Mouse (Mus musculus) neural tube, embryonic 11.5 days (tissue): ENCODE data around the gene Cyp2d40. TPM values are rescaled to one million over a fixed set of nuclear protein-coding genes. Genes with fewer than 3 reads are reported as not detected.
"Not testable (repeated sequence)": the region's sequence is repeated elsewhere in the genome, so short reads cannot be mapped to it uniquely, and the experiment has no call there.

Experiments used
- ATAC-seq: fragments of 200-750 bp; cut with Nextera tagmentation; 2 replicates; pipeline ENCODE4 v1.8.0; 2017; ENCODE audit warnings: moderate number of reproducible peaks, mild to moderate bottlenecking, moderate TSS enrichment, moderate library complexity; ENCODE audit not compliant: insufficient read depth, low FRiP score, low TSS enrichment
- DNase-seq: peaks from one replicate; pipeline ENCODE4 v3.0.0-alpha.2; 2015; ENCODE audit warnings: low spot score
- H3K27ac ChIP-seq: fragments of 300-500 bp; sonication (generic); 2 replicates; pipeline ENCODE4 v1.5.1; 2014; ENCODE audit warnings: low read depth, mild to moderate bottlenecking, low read length
- H3K27me3 ChIP-seq: fragments of 300-500 bp; sonication (generic); 2 replicates; pipeline ENCODE4 v1.6.1; 2014; ENCODE audit warnings: mild to moderate bottlenecking, low read length, mixed read lengths; ENCODE audit not compliant: control insufficient read depth, insufficient read depth
- H3K36me3 ChIP-seq: fragments of 300-500 bp; sonication (generic); 2 replicates; pipeline ENCODE4 v1.6.1; 2014; ENCODE audit warnings: mild to moderate bottlenecking, low read length, moderate library complexity, mixed read lengths; ENCODE audit not compliant: control insufficient read depth, insufficient read depth
- H3K4me1 ChIP-seq: fragments of 300-500 bp; sonication (generic); 2 replicates; pipeline ENCODE4 v1.6.1; 2014; ENCODE audit warnings: low read length, mixed read lengths; ENCODE audit not compliant: control insufficient read depth, insufficient read depth
- H3K4me2 ChIP-seq: fragments of 300-500 bp; sonication (generic); 2 replicates; pipeline ENCODE4 v1.6.1; 2014; ENCODE audit warnings: low read depth, mild to moderate bottlenecking, moderate library complexity
- H3K4me3 ChIP-seq: fragments of 300-500 bp; sonication (generic); 2 replicates; pipeline ENCODE4 v1.5.1; 2014; ENCODE audit warnings: low read depth, low read length
- H3K9ac ChIP-seq: fragments of 300-500 bp; sonication (generic); 2 replicates; pipeline ENCODE4 v1.6.1; 2014; ENCODE audit warnings: mild to moderate bottlenecking, low read length
- H3K9me3 ChIP-seq: fragments of 300-500 bp; sonication (generic); 2 replicates; pipeline ENCODE4 v1.6.1; 2016; ENCODE audit warnings: low read length; ENCODE audit not compliant: control insufficient read depth
- whole genome bisulfite sequencing: fragments of 180-500 bp; shearing (Covaris S2); extraction: QIAGEN DNeasy Blood & Tissue Kit; methylation state at CpG from one replicate; pipeline ENCODE4 v1.1.7; 2014; 5-methylcytosine and 5-hydroxymethylcytosine counted together
- microRNA-seq: library from miRNA; unstranded; fragments of <30 nt; microRNA quantifications from one replicate; pipeline ENCODE4, GENCODE M21; 2016
- polyA plus RNA-seq: library from polyadenylated mRNA; unstranded; fragments of >200 nt; fragmentation: Nextera tagmentation; extraction: Ambion mirVana; gene quantifications from 2 replicates; pipeline ENCODE4 v1.2.1, GENCODE M21; 2014

Cyp2d40 gene
- polyA plus RNA-seq, 1 experiment from 2014 or later: not detected

GRCm38 (mm10) chr15:82733331-82733925 lies 30.6 kb downstream of the Cyp2d40 start:
- H3K27me3 ChIP-seq, ATAC-seq, H3K4me1 ChIP-seq, H3K9ac ChIP-seq, H3K9me3 ChIP-seq, H3K27ac ChIP-seq, H3K4me2 ChIP-seq, H3K4me3 ChIP-seq, DNase-seq, H3K36me3 ChIP-seq: not testable (repeated sequence)
- 91% methylated on average over 4 of the region's 4 CpGs for WGBS

Small RNA genes lying within 50 kb of the gene (microRNA-seq; reads per million reads assigned to microRNA genes)
- gene Gm27618: not detected

Other genes starting within 250 kb of the Cyp2d40 start
- gene Cyp2d12, start 209.1 kb downstream of the Cyp2d40 start, polyA plus RNA-seq: not detected in 2 replicates
- gene Cyp2d34, start 143.2 kb downstream of the Cyp2d40 start, polyA plus RNA-seq: not detected in 2 replicates
- not detected in 2 replicates for gene Cyp2d26, start 30.1 kb upstream of the Cyp2d40 start, polyA plus RNA-seq
- 12.4 TPM in 2 replicates for gene Tcf20, start 223.7 kb upstream of the Cyp2d40 start, polyA plus RNA-seq